Mouse (Mus musculus): ENCODE results near the gene Vars. TPM values are rescaled to one million over a fixed set of nuclear protein-coding genes. Genes with fewer than 3 reads are reported as not detected.

Gene Vars
- polyA plus RNA-seq, 1 experiment from 2014 or later = 68.7 TPM

- H3K27me3 ChIP-seq = no peaks in the 10 kb centered on the region
- no peak overlapping the region for H3K4me2 ChIP-seq
- no peak for ATAC-seq (ENCODE audit: low FRiP score, low read depth)
- no peaks in the 10 kb centered on the region for H3K9me3 ChIP-seq
- H3K4me1 ChIP-seq (replicated peaks) = no peaks in the 10 kb centered on the region
- H3K4me3 ChIP-seq = no peak overlapping the region
- no peak overlapping the region for H3K9ac ChIP-seq
- no peak overlapping the region for H3K27ac ChIP-seq (replicated peaks)
- H3K36me3 ChIP-seq = peaks cover 80% of the 10 kb centered on the region
- WGBS = 76% methylated on average over 7 of the region's 7 CpGs
Observed at GRCm38 (mm10) chr17:35009586-35009985, 8.8 kb downstream of the Vars start.

GRCm38 (mm10) chr17:35011440-35011839 is 10.7 kb downstream of the Vars start:
- H3K27ac ChIP-seq (replicated peaks) = no peak overlapping the region
- ATAC-seq (ENCODE audit: low FRiP score, low read depth) = no peak
- H3K9me3 ChIP-seq = no peaks in the 10 kb centered on the region
- no peaks in the 10 kb centered on the region for H3K27me3 ChIP-seq
- no peak overlapping the region for H3K9ac ChIP-seq
- H3K4me3 ChIP-seq = no peak overlapping the region
- H3K4me2 ChIP-seq = no peak overlapping the region
- peaks cover 77% of the 10 kb centered on the region for H3K36me3 ChIP-seq
- H3K4me1 ChIP-seq (replicated peaks) = 0 out of 2 replicates have a peak, but pooled peaks cover 3% of the 10 kb centered on the region
- WGBS = 92% methylated on average over 8 of the region's 8 CpGs

GRCm38 (mm10) chr17:35012430-35012829 is 11.6 kb downstream of the Vars start:
- Histone ChIP-seq H3K4me2 (no peak overlapping the region), H3K36me3 (peaks cover 71% of the 10 kb centered on the region), H3K9me3 (no peaks in the 10 kb centered on the region), H3K27ac (replicated peaks) (no peak overlapping the region), H3K9ac (no peak overlapping the region), H3K27me3 (no peaks in the 10 kb centered on the region), H3K4me3 (no peak overlapping the region), H3K4me1 (replicated peaks) (0 out of 2 replicates have a peak, but pooled peaks cover 3% of the 10 kb centered on the region)
- no peak for ATAC-seq (ENCODE audit: low FRiP score, low read depth)
- WGBS = 84% methylated on average over 13 of the region's 13 CpGs

GRCm38 (mm10) chr17:35013221-35013620 is 12.4 kb downstream of the Vars start:
- 83% methylated on average over 6 of the region's 6 CpGs for WGBS
- ATAC-seq (ENCODE audit: low FRiP score, low read depth) = no peak
- Histone ChIP-seq H3K27me3 (no peaks in the 10 kb centered on the region), H3K9ac (no peak overlapping the region), H3K27ac (replicated peaks) (no peak overlapping the region), H3K4me3 (no peak overlapping the region), H3K36me3 (peaks cover 66% of the 10 kb centered on the region), H3K4me1 (replicated peaks) (0 out of 2 replicates have a peak, but pooled peaks cover 3% of the 10 kb centered on the region), H3K9me3 (no peaks in the 10 kb centered on the region), H3K4me2 (no peak overlapping the region)

- H3K9me3 ChIP-seq = no peaks in the 10 kb centered on the region
- ATAC-seq (ENCODE audit: low FRiP score, low read depth) = no peak
- H3K36me3 ChIP-seq = peaks cover 54% of the 10 kb centered on the region
- H3K4me1 ChIP-seq (replicated peaks) = 0 out of 2 replicates have a peak, but pooled peaks cover 3% of the 10 kb centered on the region
- H3K27me3 ChIP-seq = no peaks in the 10 kb centered on the region
- no peak overlapping the region for H3K4me3 ChIP-seq
- WGBS = 93% methylated on average over 16 of the region's 16 CpGs
- H3K27ac ChIP-seq (replicated peaks) = no peak overlapping the region
- H3K9ac ChIP-seq = no peak overlapping the region
- no peak overlapping the region for H3K4me2 ChIP-seq
Observed at GRCm38 (mm10) chr17:35015296-35015695, 14.5 kb downstream of the Vars start.

- Histone ChIP-seq H3K36me3 (peaks cover 43% of the 10 kb centered on the region), H3K9me3 (no peaks in the 10 kb centered on the region), H3K4me2 (no peak within 1 kb of the TSS), H3K27me3 (no peaks in the 10 kb centered on the region), H3K9ac (no peak within 1 kb of the TSS), H3K27ac (replicated peaks) (no peak within 1 kb of the TSS), H3K4me3 (no peak within 1 kb of the TSS), H3K4me1 (replicated peaks) (peaks cover 5% of the 10 kb centered on the region)
- WGBS = 61% methylated on average over 12 of the region's 12 CpGs
- peak; percentile 52 for ATAC-seq (ENCODE audit: low FRiP score, low read depth)
Observed at GRCm38 (mm10) chr17:35016376-35016775, 15.6 kb downstream of the Vars start, which contains the start of gene Vwa7. Gene Vwa7, plus strand, starts transcription at chr17:35016579.

- peaks cover 7% of the 10 kb centered on the region for H3K4me1 ChIP-seq (replicated peaks)
- H3K9me3 ChIP-seq = no peaks in the 10 kb centered on the region
- H3K27ac ChIP-seq (replicated peaks) = no peak overlapping the region
- H3K27me3 ChIP-seq = no peaks in the 10 kb centered on the region
- H3K4me2 ChIP-seq = no peak overlapping the region
- peaks cover 37% of the 10 kb centered on the region for H3K36me3 ChIP-seq
- no peak overlapping the region for H3K4me3 ChIP-seq
- H3K9ac ChIP-seq = no peak overlapping the region
- ATAC-seq (ENCODE audit: low FRiP score, low read depth) = no peak
- 76% methylated on average over 10 of the region's 10 CpGs for WGBS
Observed at GRCm38 (mm10) chr17:35016791-35017705, 16.3 kb downstream of the Vars start.

- Histone ChIP-seq H3K36me3 (peaks cover 30% of the 10 kb centered on the region), H3K27ac (replicated peaks) (no peak overlapping the region), H3K4me3 (no peak overlapping the region), H3K9ac (no peak overlapping the region), H3K27me3 (no peaks in the 10 kb centered on the region), H3K4me2 (no peak overlapping the region), H3K4me1 (replicated peaks) (peaks cover 7% of the 10 kb centered on the region), H3K9me3 (no peaks in the 10 kb centered on the region)
- no peak for ATAC-seq (ENCODE audit: low FRiP score, low read depth)
- WGBS = 72% methylated on average over 14 of the region's 14 CpGs
Observed at GRCm38 (mm10) chr17:35017706-35018030, 16.9 kb downstream of the Vars start.

- no peak for ATAC-seq (ENCODE audit: low FRiP score, low read depth)
- 73% methylated on average over 3 of the region's 3 CpGs for WGBS
- peaks cover 25% of the 10 kb centered on the region for H3K36me3 ChIP-seq
- H3K9ac ChIP-seq = no peak overlapping the region
- no peaks in the 10 kb centered on the region for H3K27me3 ChIP-seq
- H3K27ac ChIP-seq (replicated peaks) = no peak overlapping the region
- no peak overlapping the region for H3K4me3 ChIP-seq
- no peak overlapping the region for H3K4me2 ChIP-seq
- no peaks in the 10 kb centered on the region for H3K9me3 ChIP-seq
- peaks cover 7% of the 10 kb centered on the region for H3K4me1 ChIP-seq (replicated peaks)
Observed at GRCm38 (mm10) chr17:35018171-35018570, 17.4 kb downstream of the Vars start.

- 79% methylated on average over 11 of the region's 11 CpGs for WGBS
- Histone ChIP-seq H3K4me3 (no peak overlapping the region), H3K36me3 (peaks cover 10% of the 10 kb centered on the region; the same call in 1 of the 2 replicates), H3K4me1 (replicated peaks) (peaks cover 7% of the 10 kb centered on the region), H3K9ac (no peak overlapping the region), H3K9me3 (no peaks in the 10 kb centered on the region), H3K4me2 (no peak overlapping the region), H3K27ac (replicated peaks) (no peak overlapping the region), H3K27me3 (no peaks in the 10 kb centered on the region)
- no peak for ATAC-seq (ENCODE audit: low FRiP score, low read depth)
Observed at GRCm38 (mm10) chr17:35019894-35020293, 19.1 kb downstream of the Vars start.

GRCm38 (mm10) chr17:35020551-35020950 is 19.8 kb downstream of the Vars start:
- Histone ChIP-seq H3K36me3 (peaks cover 4% of the 10 kb centered on the region; the same call in 1 of the 2 replicates), H3K9me3 (no peaks in the 10 kb centered on the region), H3K27me3 (no peaks in the 10 kb centered on the region), H3K27ac (replicated peaks) (no peak overlapping the region), H3K4me3 (no peak overlapping the region), H3K4me1 (replicated peaks) (peaks cover 7% of the 10 kb centered on the region), H3K9ac (no peak overlapping the region), H3K4me2 (no peak overlapping the region)
- WGBS = 88% methylated on average over 8 of the region's 8 CpGs
- ATAC-seq (ENCODE audit: low FRiP score, low read depth) = no peak

- Histone ChIP-seq H3K4me2 (peak overlapping the region; percentile 32; the same call in 1 of the 2 replicates), H3K27me3 (no peaks in the 10 kb centered on the region), H3K9ac (no peak overlapping the region), H3K27ac (replicated peaks) (no peak overlapping the region), H3K4me3 (no peak overlapping the region), H3K36me3 (no peaks in the 10 kb centered on the region), H3K9me3 (no peaks in the 10 kb centered on the region), H3K4me1 (replicated peaks) (peaks cover 5% of the 10 kb centered on the region)
- 6% methylated on average over 17 of the region's 17 CpGs for WGBS
- ATAC-seq (ENCODE audit: low FRiP score, low read depth) = no peak
Observed at GRCm38 (mm10) chr17:35021163-35021808, 20.5 kb downstream of the Vars start.
